Mouse (Mus musculus) CH12.LX (cell line): ENCODE measurements at regions not wholly inside any gene's neighbourhood (a gene's known extent, or its start where the extent isn't known, plus 50 kb on each side); places are given as distances from the start of the nearest gene placed in this dataset.

ENCODE experiments used
- CHD2 ChIP-seq: IDR thresholded peaks from 2 replicates; pipeline ENCODE4 v1.6.1; 2011; ENCODE audit warnings: low read length, improper control_type of control experiment
- CTCF ChIP-seq, 2 experiments: IDR thresholded peaks in 1 of 2; conservative IDR thresholded peaks in 1 of 2; 2 replicates each; pipeline ENCODE4 v1.5.1; 2011 to 2012; ENCODE audit warnings: low read depth in 2 of 2, low read length in 2 of 2, improper control_type of control experiment in 1 of 2, inconsistent platforms in 1 of 2, mild to moderate bottlenecking in 1 of 2, moderate library complexity in 1 of 2
- EP300 ChIP-seq: IDR thresholded peaks from 2 replicates; pipeline ENCODE4 v1.6.1; 2011; ENCODE audit warnings: low read length, improper control_type of control experiment
- IRF4 ChIP-seq: IDR thresholded peaks from 2 replicates; pipeline ENCODE4 v1.6.1; 2014; ENCODE audit warnings: low read depth, mild to moderate bottlenecking, inconsistent platforms, low read length, improper control_type of control experiment
- KAT2A ChIP-seq: IDR thresholded peaks from 2 replicates; pipeline ENCODE4 v1.6.1; 2012; ENCODE audit warnings: low read length, improper control_type of control experiment, inconsistent platforms; ENCODE audit not compliant: insufficient replicate concordance
- MAFK ChIP-seq: IDR thresholded peaks from 2 replicates; pipeline ENCODE4 v1.6.1; 2011; ENCODE audit warnings: low read length, improper control_type of control experiment; ENCODE audit not compliant: insufficient replicate concordance
- MAX ChIP-seq: IDR thresholded peaks from 2 replicates; pipeline ENCODE4 v1.6.1; 2011; ENCODE audit warnings: low read length, improper control_type of control experiment
- POLR2A ChIP-seq: IDR thresholded peaks from 2 replicates; pipeline ENCODE4 v1.6.1; 2011; ENCODE audit warnings: low read depth, mild to moderate bottlenecking, improper control_type of control experiment, low read length

DNA sequence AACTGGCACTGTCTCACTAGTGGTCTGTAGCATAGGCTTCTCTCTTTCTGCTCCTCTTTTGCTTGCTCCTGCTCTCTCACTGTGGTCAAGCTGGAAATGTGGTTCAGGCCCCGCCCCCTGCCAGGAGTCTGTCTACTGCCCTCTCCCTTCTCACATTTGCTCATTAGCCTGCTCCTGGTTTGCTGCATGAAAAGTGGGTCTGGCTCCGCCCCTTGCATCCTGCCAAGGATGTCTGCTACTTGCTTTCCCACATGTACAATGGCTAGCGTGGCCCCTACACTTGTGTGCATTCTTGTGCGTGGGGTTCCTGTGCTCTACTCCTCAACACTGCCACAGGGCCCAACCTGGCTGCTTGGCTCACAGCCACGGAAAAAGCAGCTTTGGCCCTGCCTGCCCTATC lies 326.7 kb upstream of the Chrm3 start:
- TF ChIP-seq MAFK: no peak
- no peak for TF ChIP-seq EP300
- no peak for TF ChIP-seq MAX
- no peak for TF ChIP-seq POLR2A
- TF ChIP-seq CTCF (conservative IDR thresholded peaks at IDR 0.05 in 1 of 2, IDR thresholded peaks at IDR 0.05 in 1 of 2; ENCODE audit: low read depth in 2 of 2, low read length in 2 of 2): no peak
- TF ChIP-seq CHD2: no peak
- no peak for TF ChIP-seq KAT2A
- no peak for TF ChIP-seq IRF4
